Mouse (Mus musculus) macrophage (primary cell): ENCODE measurements around the gene Pamr1. TPM values are rescaled to one million over a fixed set of nuclear protein-coding genes. Genes with fewer than 3 reads are reported as not detected.

ENCODE experiments used
- H3K27ac ChIP-seq: fragments of 350-480 bp; formaldehyde crosslinking; 2 replicates; pipeline ENCODE4 v1.9.0; 2021
- H3K36me3 ChIP-seq: fragments of 350-480 bp; formaldehyde crosslinking; 2 replicates; pipeline ENCODE4 v1.9.0; 2021; ENCODE audit errors: inconsistent target
- H3K4me3 ChIP-seq: fragments of 350-480 bp; formaldehyde crosslinking; 2 replicates; pipeline ENCODE4 v1.9.0; 2021; ENCODE audit errors: inconsistent target
- H3K79me2 ChIP-seq: fragments of 350-480 bp; formaldehyde crosslinking; 2 replicates; pipeline ENCODE4 v1.9.0; 2021; ENCODE audit errors: inconsistent target
- WGBS: methylation state at CpG from one replicate; pipeline ENCODE4 v1.1.7; 2026; ENCODE audit warnings: inconsistent platforms; ENCODE audit not compliant: missing documents; 5-methylcytosine and 5-hydroxymethylcytosine counted together
- polyA plus RNA-seq: library from polyadenylated mRNA; stranded (reverse); fragments of 250-400 nt; gene quantifications from 3 replicates; pipeline ENCODE4 v1.2.4, GENCODE M21; 2018; ENCODE audit warnings: inconsistent platforms

Gene Pamr1
- polyA plus RNA-seq, 1 experiment from 2014 or later, result not detected

DNA sequence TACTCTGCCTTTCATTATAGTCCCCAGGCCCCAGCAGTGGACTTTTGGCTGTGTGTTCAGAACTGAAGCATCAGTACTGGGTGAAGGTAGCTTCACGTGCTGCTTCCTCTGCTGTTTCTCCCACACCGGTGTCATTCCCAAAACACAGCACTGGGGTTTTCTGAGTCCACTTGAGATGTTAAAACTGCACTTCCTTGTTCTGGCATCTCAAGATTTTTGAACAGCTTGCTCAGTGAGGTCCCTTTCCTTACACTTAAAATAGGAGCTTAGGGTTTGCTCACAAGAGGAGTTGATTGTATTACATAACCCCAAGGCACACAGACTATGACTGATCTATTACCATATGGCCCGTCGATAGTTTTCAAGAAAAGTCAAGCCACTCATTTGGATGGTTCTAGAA is 82.5 kb downstream of the Pamr1 start:
- H3K36me3 ChIP-seq, result no peaks in the 10 kb centered on the region
- H3K79me2 ChIP-seq, result no peaks in the 10 kb centered on the region
- H3K27ac ChIP-seq, result no peak overlapping the region
- WGBS, result 83% methylated on average over 4 of the region's 4 CpGs
- H3K4me3 ChIP-seq, result no peak overlapping the region

DNA sequence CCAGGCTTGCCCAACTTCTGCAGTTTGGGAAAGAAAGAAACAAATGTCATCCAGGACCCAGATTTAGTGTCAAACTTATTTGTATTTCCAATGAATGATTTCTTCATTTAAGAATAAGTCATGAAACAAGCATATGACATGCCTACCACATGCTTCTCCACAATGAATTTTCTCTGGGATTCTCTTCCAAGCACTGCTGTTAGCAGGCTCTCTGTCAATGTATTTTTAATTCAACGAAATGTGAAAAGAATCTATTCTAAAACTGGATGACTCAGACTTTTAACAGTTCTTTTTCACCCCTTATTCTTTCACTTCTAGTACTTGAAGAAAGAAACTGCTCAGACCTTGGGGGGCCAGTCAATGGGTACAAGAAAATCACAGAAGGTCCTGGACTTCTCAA is 84.2 kb downstream of the Pamr1 start:
- H3K4me3 ChIP-seq, result no peak overlapping the region

DNA sequence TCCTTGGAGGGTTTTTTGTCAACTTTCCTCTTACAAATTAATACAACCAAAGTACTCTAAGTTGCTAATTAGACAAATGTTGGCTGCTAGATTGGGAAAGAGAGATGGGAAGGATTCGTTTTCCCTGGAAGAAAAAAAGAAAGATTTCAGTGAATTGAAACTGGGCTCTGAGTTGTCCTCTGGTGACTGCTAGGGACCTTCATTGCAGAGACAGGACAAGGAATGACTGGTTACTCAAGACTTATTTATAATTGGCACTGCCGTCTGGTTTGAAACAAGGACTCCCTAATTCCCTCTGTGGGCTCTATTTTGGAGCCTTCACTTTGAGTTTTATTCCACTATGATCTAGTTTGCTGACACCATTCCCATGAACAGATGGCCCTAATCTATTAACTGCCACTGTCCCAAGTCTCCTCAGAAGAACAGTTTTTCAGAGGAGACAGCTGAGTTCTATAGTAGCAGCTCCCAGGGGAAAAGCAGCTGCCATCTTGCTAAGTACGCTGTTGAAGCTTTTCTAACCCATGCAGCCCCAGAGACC is 85.8 kb downstream of the Pamr1 start:
- no peaks in the 10 kb centered on the region for H3K36me3 ChIP-seq
- H3K4me3 ChIP-seq, result no peak overlapping the region
- H3K27ac ChIP-seq, result no peak overlapping the region
- H3K79me2 ChIP-seq, result no peaks in the 10 kb centered on the region
- 97% methylated on average over 3 of the region's 3 CpGs for WGBS

More for the DNA sequence above, 84.2 kb downstream of the Pamr1 start:
- H3K36me3 ChIP-seq, result no peaks in the 10 kb centered on the region
- no peak overlapping the region for H3K27ac ChIP-seq
- no peaks in the 10 kb centered on the region for H3K79me2 ChIP-seq
- WGBS, result 100% methylated on average over 1 of the region's 1 CpGs

DNA sequence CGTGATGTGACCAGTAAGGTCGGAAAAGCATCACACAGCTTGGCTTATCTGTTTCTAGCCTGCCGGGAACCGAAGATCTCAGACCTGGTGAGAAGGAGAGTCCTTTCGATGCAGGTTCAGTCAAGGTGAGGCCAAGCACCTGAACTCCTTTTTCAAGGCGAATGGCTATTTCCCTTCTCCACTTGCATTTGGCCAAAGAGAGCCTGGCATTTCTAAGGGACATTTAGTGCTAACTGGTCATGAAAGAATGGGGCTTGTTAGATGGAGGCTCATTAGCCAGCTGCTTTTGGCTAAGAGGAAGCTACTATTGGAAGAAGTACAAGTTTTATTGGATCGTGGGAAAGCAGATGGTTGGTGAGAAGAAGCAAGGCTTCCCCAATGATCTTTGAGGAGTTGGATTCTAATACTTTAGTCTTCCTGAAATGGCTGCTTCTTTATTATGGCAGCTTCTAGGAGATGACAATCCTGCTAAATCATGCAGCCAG is 86.3 kb downstream of the Pamr1 start:
- H3K4me3 ChIP-seq, result no peak overlapping the region
- 97% methylated on average over 7 of the region's 7 CpGs for WGBS
- H3K36me3 ChIP-seq, result no peaks in the 10 kb centered on the region
- no peaks in the 10 kb centered on the region for H3K79me2 ChIP-seq
- H3K27ac ChIP-seq, result no peak overlapping the region

DNA sequence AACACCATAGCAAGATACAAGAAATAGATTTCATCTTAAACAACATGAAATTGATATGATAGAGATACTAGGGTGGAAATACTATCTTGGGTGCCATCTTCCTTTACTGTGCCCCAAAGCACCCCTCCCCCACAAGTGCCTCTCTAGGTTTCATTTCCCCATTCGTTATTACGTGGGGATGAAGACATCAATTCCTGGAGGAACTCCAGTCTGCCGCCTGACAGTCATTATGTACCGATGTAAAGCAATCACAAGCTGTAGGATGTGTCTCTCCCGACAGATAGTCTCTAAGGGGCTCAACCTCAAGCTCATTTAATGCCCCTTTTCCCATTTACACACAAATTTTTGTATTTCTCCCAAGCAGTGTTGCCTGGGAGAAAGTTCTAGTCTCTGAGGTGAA is 88.3 kb downstream of the Pamr1 start:
- 21% methylated on average over 5 of the region's 5 CpGs for WGBS
- H3K4me3 ChIP-seq, result no peak overlapping the region

DNA sequence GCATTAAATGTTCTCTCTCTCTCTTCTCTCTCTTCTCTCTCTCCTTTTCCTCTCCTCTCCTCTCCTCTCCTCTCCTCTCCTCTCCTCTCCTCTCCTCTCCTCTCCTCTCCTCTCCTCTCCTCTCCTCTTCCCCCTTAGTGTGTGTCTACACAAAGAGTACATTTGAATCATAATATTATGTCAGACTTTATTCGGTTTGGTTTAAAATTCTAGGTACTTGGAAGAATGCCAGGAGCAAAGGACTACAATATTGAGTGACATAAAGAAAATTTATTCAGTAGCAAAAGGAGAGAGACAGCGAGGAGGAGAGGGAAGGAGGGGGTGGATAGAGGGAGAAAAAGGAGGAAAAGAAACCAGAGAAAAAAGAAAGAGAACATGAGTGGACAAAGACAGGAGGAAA is 88.9 kb downstream of the Pamr1 start:
- no peaks in the 10 kb centered on the region for H3K36me3 ChIP-seq
- H3K4me3 ChIP-seq, result no peak overlapping the region
- no peak overlapping the region for H3K27ac ChIP-seq
- no peaks in the 10 kb centered on the region for H3K79me2 ChIP-seq
- WGBS, result 51% methylated on average over 2 of the region's 2 CpGs

More for the DNA sequence above, 88.3 kb downstream of the Pamr1 start:
- Histone ChIP-seq H3K27ac (no peak overlapping the region), H3K79me2 (no peaks in the 10 kb centered on the region), H3K36me3 (no peaks in the 10 kb centered on the region)

DNA sequence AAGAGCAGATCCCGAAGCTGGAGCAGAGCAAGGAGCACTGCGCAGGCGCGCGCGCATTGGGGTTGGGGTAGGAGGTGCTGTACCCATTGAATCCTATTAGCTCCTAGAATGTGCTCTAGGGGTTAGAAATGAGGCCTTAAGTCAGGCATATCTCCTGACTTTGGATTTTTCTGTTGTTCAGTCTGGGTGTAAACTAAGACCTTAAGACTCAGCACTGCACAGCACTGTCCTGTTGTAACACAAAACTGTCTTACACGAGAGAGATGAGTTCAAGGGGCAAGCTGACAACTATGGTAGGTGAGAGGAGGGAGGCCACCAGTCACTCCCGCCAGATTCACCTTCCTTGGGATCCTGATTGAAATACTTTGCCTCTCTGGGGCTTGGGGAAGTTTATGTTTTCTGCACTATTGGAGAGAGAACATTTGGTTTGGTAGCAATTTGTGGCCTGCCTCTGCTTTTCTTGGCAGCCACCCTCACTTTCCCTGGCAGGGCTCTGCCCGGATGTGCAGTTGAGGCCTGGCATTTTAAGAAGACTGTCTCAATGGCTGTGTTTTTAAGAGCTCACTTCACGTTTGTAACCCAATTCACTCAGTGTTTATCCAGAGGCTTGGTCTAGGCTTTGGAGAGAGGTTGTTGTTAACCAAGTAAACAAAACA is 99.2 kb downstream of the Pamr1 start:
- Histone ChIP-seq H3K36me3 (no peaks in the 10 kb centered on the region), H3K27ac (no peak overlapping the region), H3K79me2 (no peaks in the 10 kb centered on the region), H3K4me3 (no peak overlapping the region)
- 89% methylated on average over 10 of the region's 10 CpGs for WGBS

DNA sequence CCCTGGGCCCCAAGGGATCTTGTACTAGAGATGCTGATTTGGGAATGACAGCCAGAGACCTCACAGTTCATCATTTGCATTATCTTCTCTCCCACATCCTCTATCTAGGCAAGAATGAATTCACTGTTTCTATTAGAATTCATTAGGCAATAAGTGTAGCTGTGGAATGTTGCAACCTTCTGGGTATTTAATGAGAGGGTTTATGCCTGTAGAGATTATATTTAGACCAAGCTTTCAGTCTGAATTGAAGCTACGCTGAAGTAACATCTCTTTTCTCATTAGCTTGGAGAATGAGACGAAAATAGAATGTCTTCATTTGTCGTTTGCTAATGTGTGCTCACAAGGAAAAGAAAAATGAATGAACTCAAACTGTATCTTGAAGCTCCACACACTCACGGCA is 100.5 kb downstream of the Pamr1 start:
- Histone ChIP-seq H3K36me3 (no peaks in the 10 kb centered on the region), H3K79me2 (no peaks in the 10 kb centered on the region), H3K4me3 (no peak overlapping the region), H3K27ac (no peak overlapping the region)
- 70% methylated on average over 4 of the region's 4 CpGs for WGBS

DNA sequence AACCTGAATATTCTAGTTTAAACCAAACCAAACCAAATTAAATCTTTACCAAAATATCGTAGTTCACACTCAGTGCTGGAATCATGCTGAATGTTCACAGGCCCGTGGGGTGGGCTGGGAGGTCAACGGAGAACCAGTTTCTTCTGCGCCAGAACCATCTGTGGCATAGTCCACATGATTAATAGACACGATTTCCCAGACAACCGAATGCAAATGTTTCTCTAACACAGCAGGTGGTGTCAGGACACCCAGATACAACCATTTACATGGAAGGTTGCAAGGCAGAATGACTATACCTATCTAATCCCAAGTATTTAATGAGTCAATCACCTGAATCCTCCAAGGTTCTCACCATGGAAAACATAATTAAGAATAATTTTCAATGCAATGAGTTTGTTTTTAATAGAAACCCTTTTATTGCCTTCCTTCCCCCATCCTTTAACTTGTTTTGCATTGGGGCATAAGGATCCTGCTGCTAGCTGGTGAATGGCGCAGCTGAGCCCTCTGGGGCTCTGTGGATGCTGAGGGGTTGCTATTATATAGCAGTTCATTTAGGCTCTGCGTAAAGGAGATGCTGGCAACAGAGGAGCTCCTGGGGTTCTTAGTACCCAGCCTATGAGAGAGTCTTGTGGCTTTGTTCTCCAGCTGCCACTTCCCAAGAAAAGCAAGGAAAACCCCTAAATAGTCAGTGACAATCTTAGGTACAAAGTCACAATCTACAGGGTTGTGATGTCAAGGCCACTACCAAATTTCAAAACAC is 106.3 kb downstream of the Pamr1 start:
- Histone ChIP-seq H3K27ac (no peak overlapping the region), H3K36me3 (no peaks in the 10 kb centered on the region), H3K4me3 (no peak overlapping the region), H3K79me2 (no peaks in the 10 kb centered on the region)
- WGBS, result 86% methylated on average over 8 of the region's 8 CpGs

DNA sequence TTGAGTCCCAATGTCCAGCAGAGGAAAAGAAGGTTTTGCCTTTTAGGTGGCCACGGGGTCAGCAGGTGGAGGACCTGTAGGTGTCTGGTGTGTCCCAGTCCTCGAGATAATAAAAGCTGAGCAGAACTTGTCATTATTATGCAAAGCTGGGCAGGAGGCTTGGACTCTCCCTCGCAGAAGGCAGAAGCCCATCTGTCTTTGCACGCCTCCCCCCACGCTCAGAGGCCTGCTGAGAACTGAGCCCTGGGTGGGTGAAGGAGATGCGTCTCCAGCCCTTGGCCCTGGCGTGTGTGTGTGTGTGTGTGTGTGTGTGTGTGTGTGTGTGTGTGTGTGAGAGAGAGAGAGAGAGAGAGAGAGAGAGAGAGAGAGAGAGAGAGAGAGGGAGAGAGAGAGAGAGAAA is 107.9 kb downstream of the Pamr1 start:
- Histone ChIP-seq H3K36me3 (no peaks in the 10 kb centered on the region), H3K4me3 (no peak overlapping the region), H3K27ac (no peak overlapping the region), H3K79me2 (no peaks in the 10 kb centered on the region)
- 55% methylated on average over 7 of the region's 7 CpGs for WGBS

DNA sequence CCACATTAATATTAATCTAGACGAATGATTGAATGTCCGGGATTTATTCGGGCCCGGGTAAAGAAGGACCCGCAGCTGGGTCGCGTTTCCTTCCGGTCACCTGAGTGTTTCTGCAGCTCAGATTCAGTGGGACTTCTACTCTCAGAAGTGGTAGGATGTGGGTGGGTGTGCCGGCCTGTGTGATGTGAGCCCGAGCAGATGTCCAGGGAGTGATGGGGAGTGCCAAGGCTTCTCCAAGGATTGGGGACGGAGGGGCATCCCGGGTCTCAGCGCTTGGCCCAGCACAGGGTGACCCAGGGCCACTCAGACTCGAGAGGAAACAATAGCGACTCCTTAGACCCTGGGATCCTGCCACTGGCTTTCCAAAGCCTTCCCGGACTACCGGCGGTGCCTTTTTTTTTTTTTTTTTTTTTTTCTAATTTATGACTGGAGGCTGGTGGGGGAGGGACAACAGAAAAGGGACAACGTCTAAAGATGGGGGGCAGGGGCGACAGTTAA is 108.4 kb downstream of the Pamr1 start, which contains the start of gene Slc1a2:
Gene Slc1a2 (plus strand): TSS at position 497 of the 498 bp plus-strand sequence.
- no peaks in the 10 kb centered on the region for H3K36me3 ChIP-seq
- no peak within 1 kb of the TSS for H3K27ac ChIP-seq
- 2% methylated on average over 14 of the region's 20 CpGs for WGBS
- H3K79me2 ChIP-seq, result no peaks in the 10 kb centered on the region
- no peak within 1 kb of the TSS for H3K4me3 ChIP-seq

DNA sequence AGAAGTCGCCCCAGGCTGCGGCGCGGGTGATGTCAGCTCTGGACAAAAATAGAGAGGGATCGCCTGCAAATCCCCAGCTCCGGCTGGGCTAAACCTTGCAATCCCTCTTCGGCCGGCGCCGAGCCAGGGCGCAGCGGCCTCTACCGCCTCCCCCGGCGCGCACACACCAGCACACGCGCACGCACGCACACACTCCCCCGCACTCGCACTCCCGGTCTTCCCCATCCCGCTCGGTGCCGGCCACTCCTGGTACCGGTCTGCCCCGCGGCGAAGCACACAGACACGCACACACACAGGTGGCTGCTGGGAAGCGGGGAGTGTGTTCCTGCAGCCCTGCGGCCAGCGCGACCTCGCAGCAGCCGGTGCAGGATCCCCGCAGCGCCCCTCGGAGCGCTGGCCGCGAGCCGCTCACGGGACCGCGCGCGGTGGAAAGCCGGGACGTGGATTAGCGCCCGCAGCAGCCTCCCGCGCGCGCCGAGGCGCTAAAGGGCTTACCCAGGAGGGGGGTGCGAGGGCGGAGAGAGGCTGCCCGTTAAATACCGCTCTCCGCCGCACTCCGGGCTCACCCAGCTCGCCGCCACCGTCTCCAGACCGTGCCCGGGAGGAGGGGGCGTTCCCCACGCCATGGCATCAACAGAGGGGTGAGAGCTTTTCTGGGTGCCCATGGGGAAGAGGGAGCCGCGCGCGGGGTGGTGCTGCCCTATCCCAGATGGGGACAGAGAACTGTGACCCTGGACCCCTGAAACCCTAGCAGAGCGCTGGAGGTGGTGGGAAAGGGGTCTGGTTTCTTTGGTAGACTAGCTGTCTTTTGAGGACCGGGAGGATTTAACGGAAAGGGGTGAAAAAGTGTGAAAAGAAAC is 109.1 kb downstream of the Pamr1 start:
- Histone ChIP-seq H3K79me2 (no peaks in the 10 kb centered on the region), H3K4me3 (no peak overlapping the region), H3K36me3 (no peaks in the 10 kb centered on the region), H3K27ac (no peak overlapping the region)
- under 1% methylated on average over 71 of the region's 80 CpGs for WGBS

DNA sequence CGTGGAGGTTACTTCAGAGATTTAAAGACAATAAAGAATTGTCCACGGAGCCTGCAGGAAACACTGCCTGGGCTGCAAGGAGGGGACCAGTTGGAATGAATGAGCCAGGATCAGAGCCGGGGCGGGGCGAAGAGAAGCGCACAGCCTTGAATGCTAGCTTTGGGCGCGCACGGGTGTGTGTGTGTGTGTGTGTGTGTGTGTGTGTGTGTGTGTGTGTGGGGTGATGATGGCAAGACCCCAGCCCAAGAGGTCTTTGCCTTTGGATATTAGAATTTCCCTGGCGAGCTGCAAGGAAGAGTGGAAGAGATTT is 109.7 kb downstream of the Pamr1 start:
- Histone ChIP-seq H3K79me2 (no peaks in the 10 kb centered on the region), H3K36me3 (no peaks in the 10 kb centered on the region), H3K4me3 (no peak overlapping the region), H3K27ac (no peak overlapping the region)
- WGBS, result 8% methylated on average over 10 of the region's 10 CpGs

DNA sequence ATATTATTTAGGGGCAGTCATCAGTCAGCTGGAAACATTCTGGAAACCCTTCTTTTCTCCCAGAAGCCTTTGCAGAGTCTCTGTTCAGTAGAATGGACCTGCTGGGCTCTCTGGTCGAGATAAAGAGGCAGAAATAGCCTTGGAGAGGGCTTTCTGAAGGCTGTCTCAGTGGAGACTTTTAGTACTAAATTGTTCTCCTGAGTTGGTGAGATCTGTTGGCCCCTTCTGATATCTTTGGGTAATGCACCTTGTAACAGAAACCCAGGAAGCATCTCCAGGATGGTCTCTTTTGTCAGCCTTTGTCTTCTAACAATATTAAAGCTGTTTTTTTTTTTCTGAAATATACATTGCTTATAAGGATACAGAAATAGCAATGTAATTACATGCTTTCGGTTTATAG is 111.2 kb downstream of the Pamr1 start:
- WGBS, result 54% methylated on average over 2 of the region's 2 CpGs

More for the DNA sequence above, 111.2 kb downstream of the Pamr1 start:
- Histone ChIP-seq H3K4me3 (no peak overlapping the region), H3K27ac (no peak overlapping the region), H3K79me2 (no peaks in the 10 kb centered on the region), H3K36me3 (no peaks in the 10 kb centered on the region)
